Mouse (Mus musculus): ENCODE data around the gene Olfr1247. TPM values are rescaled to one million over a fixed set of nuclear protein-coding genes. Genes with fewer than 3 reads are reported as not detected.
"Not testable (repeated sequence)": the region's sequence is repeated elsewhere in the genome, so short reads cannot be mapped to it uniquely, and the experiment has no call there.

Olfr1247 gene
- total and polyA plus RNA-seq, 3 experiments, result not detected

DNA sequence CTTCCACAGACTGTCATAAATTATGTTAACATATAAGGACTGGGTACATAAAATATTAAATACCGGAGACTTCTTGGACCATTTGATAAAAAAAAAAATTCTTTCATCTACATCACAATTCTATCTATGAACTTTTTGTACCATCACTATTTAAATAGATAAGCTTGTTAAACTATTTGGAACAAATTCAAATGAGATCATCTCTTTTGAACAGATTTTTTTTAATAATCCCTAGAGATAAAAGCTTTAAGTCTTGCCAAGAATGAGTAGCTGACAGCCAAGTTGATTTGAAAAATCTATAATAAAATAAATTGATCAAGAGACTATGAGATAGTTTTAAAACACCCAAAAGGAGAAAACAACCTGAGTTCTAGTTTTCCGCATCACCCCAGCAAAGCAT is 21.0 kb upstream of the Olfr1247 start, which contains the start of gene Olfr1249:
Gene Olfr1249 (minus strand): TSS at position 101 of the 400 bp plus-strand sequence.
- Histone ChIP-seq H3K4me3 (ENCODE audit: control insufficient read depth in 1 of 2, insufficient read depth in 1 of 2, low read depth in 2 of 2, low read length in 2 of 2) (no peak within 1 kb of the TSS), H3K27me3 (ENCODE audit: control insufficient read depth in 1 of 2, insufficient read depth in 2 of 2, low read length in 2 of 2) (no peaks in the 10 kb centered on the region), H3K27ac (ENCODE audit: control insufficient read depth, low read depth, low read length) (no peak within 1 kb of the TSS), H3K36me3 (ENCODE audit: control insufficient read depth in 1 of 2, insufficient read depth in 2 of 2, low read length in 2 of 2) (no peaks in the 10 kb centered on the region), H3K9me3 (replicated peaks; ENCODE audit: insufficient read depth, low read length) (no peaks in the 10 kb centered on the region), H3K9ac (ENCODE audit: control insufficient read depth, low read depth, low read length, poor library complexity, severe bottlenecking) (no peak within 1 kb of the TSS), H3K4me1 (ENCODE audit: control insufficient read depth in 1 of 2, insufficient read depth in 2 of 2, low read length in 2 of 2) (no peaks in the 10 kb centered on the region), H3K79me2 (ENCODE audit: control insufficient read depth, insufficient read depth, low read length, poor library complexity) (no peaks in the 10 kb centered on the region)
- TF ChIP-seq SIN3A (IDR thresholded peaks at IDR 0.05; ENCODE audit: low read length), result no peak
- no peak for DNase-seq (ENCODE audit: low read depth, low spot score)

DNA sequence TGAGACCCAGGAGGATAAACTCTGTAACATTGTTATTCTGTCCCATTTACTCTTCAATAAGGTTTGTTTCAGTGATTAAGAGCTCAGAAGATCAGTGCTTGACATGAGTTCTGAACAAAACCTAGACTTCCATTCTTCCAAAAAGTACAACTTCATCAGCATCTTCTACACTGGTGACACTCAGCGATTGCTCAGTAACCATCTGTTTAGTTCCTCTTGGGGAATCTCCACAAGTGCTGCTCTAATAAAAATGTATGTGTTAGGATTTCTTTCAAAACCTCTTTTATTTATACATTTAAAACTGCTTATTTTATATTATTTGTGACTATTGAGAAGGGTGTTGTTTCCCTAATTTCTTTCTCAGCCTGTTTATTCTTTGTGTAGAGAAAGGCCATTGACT is 4.2 kb upstream of the Olfr1247 start, which contains the start of gene Olfr1248:
Gene Olfr1248 (minus strand): TSS at position 101 of the 400 bp plus-strand sequence.
- DNase-seq (ENCODE audit: low read depth, low spot score); H3K27ac ChIP-seq (ENCODE audit: control insufficient read depth, low read depth, low read length); H3K9ac ChIP-seq (ENCODE audit: control insufficient read depth, low read depth, low read length, poor library complexity, severe bottlenecking); H3K27me3 ChIP-seq (ENCODE audit: control insufficient read depth in 1 of 2, insufficient read depth in 2 of 2, low read length in 2 of 2); H3K4me3 ChIP-seq (ENCODE audit: control insufficient read depth in 1 of 2, insufficient read depth in 1 of 2, low read depth in 2 of 2, low read length in 2 of 2); H3K4me1 ChIP-seq (ENCODE audit: control insufficient read depth in 1 of 2, insufficient read depth in 2 of 2, low read length in 2 of 2); H3K79me2 ChIP-seq (ENCODE audit: control insufficient read depth, insufficient read depth, low read length, poor library complexity); H3K36me3 ChIP-seq (ENCODE audit: control insufficient read depth in 1 of 2, insufficient read depth in 2 of 2, low read length in 2 of 2); H3K9me3 ChIP-seq (replicated peaks; ENCODE audit: insufficient read depth, low read length): not testable (repeated sequence)

DNA sequence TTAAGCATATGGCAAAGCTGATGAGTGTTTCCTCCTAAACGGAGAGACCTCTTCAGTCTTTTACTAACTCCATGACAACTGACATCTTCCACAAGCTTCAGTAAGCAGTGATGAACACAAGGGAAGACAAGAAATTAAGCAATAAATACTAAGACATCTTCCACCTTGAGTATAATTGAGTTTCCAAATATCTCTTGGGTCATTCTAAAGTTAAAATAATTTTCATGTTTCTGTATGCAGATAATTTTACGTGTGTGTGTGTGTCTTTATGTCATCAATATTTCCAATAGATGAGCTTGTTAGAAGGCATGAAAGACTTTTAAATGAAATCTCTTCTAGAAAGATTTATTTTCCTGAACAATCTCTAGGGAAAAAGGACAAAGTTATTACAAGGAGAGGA is 20.9 kb downstream of the Olfr1247 start, which contains the start of gene Olfr1246:
Gene Olfr1246 (minus strand): TSS at position 101 of the 400 bp plus-strand sequence.
- Histone ChIP-seq H3K9ac (ENCODE audit: control insufficient read depth, low read depth, low read length, poor library complexity, severe bottlenecking) (no peak within 1 kb of the TSS), H3K27ac (ENCODE audit: control insufficient read depth, low read depth, low read length) (no peak within 1 kb of the TSS), H3K27me3 (ENCODE audit: control insufficient read depth in 1 of 2, insufficient read depth in 2 of 2, low read length in 2 of 2) (no peaks in the 10 kb centered on the region), H3K4me3 (ENCODE audit: control insufficient read depth in 1 of 2, insufficient read depth in 1 of 2, low read depth in 2 of 2, low read length in 2 of 2) (no peak within 1 kb of the TSS), H3K9me3 (replicated peaks; ENCODE audit: insufficient read depth, low read length) (no peaks in the 10 kb centered on the region), H3K79me2 (ENCODE audit: control insufficient read depth, insufficient read depth, low read length, poor library complexity) (no peaks in the 10 kb centered on the region), H3K4me1 (ENCODE audit: control insufficient read depth in 1 of 2, insufficient read depth in 2 of 2, low read length in 2 of 2) (no peaks in the 10 kb centered on the region), H3K36me3 (ENCODE audit: control insufficient read depth in 1 of 2, insufficient read depth in 2 of 2, low read length in 2 of 2) (no peaks in the 10 kb centered on the region)
- TF ChIP-seq NELFE (IDR thresholded peaks at IDR 0.05; ENCODE audit: low read depth, low read length) (no peak), ZC3H11A (IDR thresholded peaks at IDR 0.05; ENCODE audit: low read depth, low read length) (no peak), GABPA (IDR thresholded peaks at IDR 0.05; ENCODE audit: low read depth, low read length) (no peak), MAFK (IDR thresholded peaks at IDR 0.05; ENCODE audit: borderline replicate concordance, low read depth, low read length) (no peak), TCF12 (IDR thresholded peaks at IDR 0.05; ENCODE audit: low read depth, low read length) (no peak), E2F4 (IDR thresholded peaks at IDR 0.05; ENCODE audit: borderline replicate concordance, low read depth, low read length) (no peak)
- DNase-seq (ENCODE audit: low read depth, low spot score), result no peak

DNA sequence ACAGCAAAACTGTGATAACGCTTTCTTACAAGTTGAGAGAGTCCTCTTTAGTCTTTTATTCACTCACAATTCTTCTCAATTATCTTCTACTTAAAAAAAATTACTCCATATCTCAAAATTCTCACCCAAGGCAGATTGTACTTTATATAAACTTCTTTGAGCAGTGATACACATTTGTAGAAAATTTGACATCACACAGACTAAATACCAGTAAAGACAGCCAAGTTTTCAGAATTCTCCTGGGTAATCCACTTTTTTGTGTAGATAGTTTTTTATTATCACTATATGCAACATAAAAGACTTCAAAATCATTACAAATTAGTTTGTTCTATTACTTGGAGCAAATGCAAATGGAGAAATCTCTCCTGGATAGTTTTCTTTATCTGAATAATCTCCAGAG is 35.6 kb downstream of the Olfr1247 start, which contains the start of gene Olfr1245:
Gene Olfr1245 (minus strand): TSS at position 101 of the 400 bp plus-strand sequence.
- H3K27ac ChIP-seq (ENCODE audit: control insufficient read depth, low read depth, low read length), result no peak within 1 kb of the TSS
- H3K79me2 ChIP-seq (ENCODE audit: control insufficient read depth, insufficient read depth, low read length, poor library complexity), result no peaks in the 10 kb centered on the region
- H3K27me3 ChIP-seq (ENCODE audit: control insufficient read depth in 1 of 2, insufficient read depth in 2 of 2, low read length in 2 of 2), result no peaks in the 10 kb centered on the region
- no peak for DNase-seq (ENCODE audit: low read depth, low spot score)
- no peaks in the 10 kb centered on the region for H3K4me1 ChIP-seq (ENCODE audit: control insufficient read depth in 1 of 2, insufficient read depth in 2 of 2, low read length in 2 of 2)
- no peak within 1 kb of the TSS for H3K4me3 ChIP-seq (ENCODE audit: control insufficient read depth in 1 of 2, insufficient read depth in 1 of 2, low read depth in 2 of 2, low read length in 2 of 2)
- TF ChIP-seq E2F4 (IDR thresholded peaks at IDR 0.05; ENCODE audit: borderline replicate concordance, low read depth, low read length) (no peak), POLR2AphosphoS2 (IDR thresholded peaks at IDR 0.05; ENCODE audit: low read length) (no peak), MAX (IDR thresholded peaks at IDR 0.05; ENCODE audit: low read length) (no peak), USF1 (IDR thresholded peaks at IDR 0.05; ENCODE audit: low read depth, low read length) (no peak), MAZ (IDR thresholded peaks at IDR 0.05; ENCODE audit: low read depth, low read length) (no peak), ETS1 (IDR thresholded peaks at IDR 0.05; ENCODE audit: low read depth, low read length) (no peak), CTCF (IDR thresholded peaks at IDR 0.05 in 2 of 3, conservative IDR thresholded peaks at IDR 0.05 in 1 of 3; ENCODE audit: control insufficient read depth in 1 of 3, insufficient read depth in 1 of 3, low read depth in 2 of 3, low read length in 3 of 3, poor library complexity in 1 of 3, severe bottlenecking in 1 of 3) (no peak), TBP (IDR thresholded peaks at IDR 0.05; ENCODE audit: low read depth, low read length) (no peak), JUND (IDR thresholded peaks at IDR 0.05; ENCODE audit: low read depth, low read length) (no peak), MAFK (IDR thresholded peaks at IDR 0.05; ENCODE audit: borderline replicate concordance, low read depth, low read length) (no peak), RAD21 (IDR thresholded peaks at IDR 0.05; ENCODE audit: low read depth, low read length) (no peak), SIN3A (IDR thresholded peaks at IDR 0.05; ENCODE audit: low read length) (no peak), POLR2AphosphoS5 (IDR thresholded peaks at IDR 0.05; ENCODE audit: borderline replicate concordance, low read depth, low read length) (no peak)
- no peaks in the 10 kb centered on the region for H3K36me3 ChIP-seq (ENCODE audit: control insufficient read depth in 1 of 2, insufficient read depth in 2 of 2, low read length in 2 of 2)
- H3K9me3 ChIP-seq (replicated peaks; ENCODE audit: insufficient read depth, low read length), result no peaks in the 10 kb centered on the region
- no peak within 1 kb of the TSS for H3K9ac ChIP-seq (ENCODE audit: control insufficient read depth, low read depth, low read length, poor library complexity, severe bottlenecking)
